Mouse (Mus musculus) heart, embryonic 10.5 days (tissue): ENCODE measurements at regions not wholly inside any gene's neighbourhood (a gene's known extent, or its start where the extent isn't known, plus 50 kb on each side); places are given as distances from the start of the nearest gene placed in this dataset.

Experiments
- DNase-seq: peaks from one replicate; pipeline ENCODE4 v3.0.0-alpha.2; 2017; ENCODE audit warnings: low spot score
- H3K27ac ChIP-seq: fragments of 300-500 bp; sonication (generic); 2 replicates; pipeline ENCODE4 v1.5.1; 2016; ENCODE audit warnings: mild to moderate bottlenecking
- H3K27me3 ChIP-seq: fragments of 300-500 bp; sonication (generic); 2 replicates; pipeline ENCODE4 v1.6.1; 2016; ENCODE audit warnings: mild to moderate bottlenecking; ENCODE audit not compliant: poor library complexity, insufficient read depth, severe bottlenecking
- H3K36me3 ChIP-seq: fragments of 300-500 bp; sonication (generic); 2 replicates; pipeline ENCODE4 v1.6.1; 2016; ENCODE audit warnings: mild to moderate bottlenecking, moderate library complexity
- H3K4me1 ChIP-seq: fragments of 300-500 bp; sonication (generic); 2 replicates; pipeline ENCODE4 v1.6.1; 2016; ENCODE audit warnings: mild to moderate bottlenecking
- H3K4me3 ChIP-seq: fragments of 300-500 bp; sonication (generic); 2 replicates; pipeline ENCODE4 v1.5.1; 2016; ENCODE audit warnings: mild to moderate bottlenecking, moderate library complexity
- H3K9me3 ChIP-seq: fragments of 300-500 bp; sonication (generic); 2 replicates; pipeline ENCODE4 v1.6.1; 2016; ENCODE audit warnings: mild to moderate bottlenecking, moderate library complexity
- WGBS: fragments of 180-500 bp; shearing (Covaris S2); methylation state at CpG from one replicate; pipeline ENCODE4 v1.1.7; 2016; 5-methylcytosine and 5-hydroxymethylcytosine counted together

GRCm38 (mm10) chr13:102449416-102450121 is 243.8 kb upstream of the Cd180 start:
- H3K4me3 ChIP-seq = no peak overlapping the region
- no peak for DNase-seq

GRCm38 (mm10) chr13:102451176-102451575 is 242.2 kb upstream of the Cd180 start:
- Histone ChIP-seq H3K36me3 (no peaks in the 10 kb centered on the region), H3K4me3 (no peak overlapping the region), H3K27ac (no peak overlapping the region), H3K9me3 (no peaks in the 10 kb centered on the region), H3K4me1 (no peaks in the 10 kb centered on the region), H3K27me3 (no peaks in the 10 kb centered on the region)
- whole genome bisulfite sequencing = 64% methylated on average over 7 of the region's 7 CpGs
- no peak for DNase-seq

More at GRCm38 (mm10) chr13:102449416-102450121, 243.8 kb upstream of the Cd180 start:
- no peaks in the 10 kb centered on the region for H3K9me3 ChIP-seq
- 56% methylated on average over 8 of the region's 8 CpGs for WGBS
- H3K36me3 ChIP-seq = no peaks in the 10 kb centered on the region
- no peak overlapping the region for H3K27ac ChIP-seq
- H3K4me1 ChIP-seq = no peaks in the 10 kb centered on the region
- no peaks in the 10 kb centered on the region for H3K27me3 ChIP-seq

- Histone ChIP-seq H3K9me3 (no peaks in the 10 kb centered on the region), H3K36me3 (no peaks in the 10 kb centered on the region), H3K4me3 (no peak overlapping the region), H3K27ac (no peak overlapping the region), H3K4me1 (no peaks in the 10 kb centered on the region), H3K27me3 (no peaks in the 10 kb centered on the region)
- DNase-seq = no peak
- WGBS = 43% methylated on average over 2 of the region's 2 CpGs
These were observed 234.6 kb upstream of the Cd180 start for GRCm38 (mm10) chr13:102458711-102459110.

DNA sequence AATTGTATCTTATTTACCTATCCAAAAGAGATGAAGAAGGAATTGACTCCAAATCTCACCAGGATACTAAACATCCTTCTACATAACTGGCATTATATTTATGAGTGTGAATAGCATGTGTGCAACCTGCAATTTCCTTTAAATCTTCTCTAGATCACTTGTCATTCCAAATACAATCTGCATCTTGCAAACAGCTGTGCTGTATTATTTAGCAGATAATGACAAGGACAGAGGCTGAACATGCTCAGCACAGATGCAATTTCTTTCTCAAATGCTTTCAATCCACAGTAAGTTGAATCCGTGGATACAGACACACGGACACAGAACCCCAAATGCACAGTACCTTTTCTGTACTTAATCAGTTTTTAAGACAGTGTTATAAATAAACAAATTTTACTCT is 229.4 kb upstream of the Cd180 start:
- Histone ChIP-seq H3K27ac (no peak overlapping the region), H3K9me3 (no peaks in the 10 kb centered on the region), H3K36me3 (no peaks in the 10 kb centered on the region), H3K27me3 (no peaks in the 10 kb centered on the region), H3K4me1 (no peaks in the 10 kb centered on the region), H3K4me3 (no peak overlapping the region)
- DNase-seq = no peak
- 78% methylated on average over 2 of the region's 2 CpGs for WGBS

- no peak overlapping the region for H3K27ac ChIP-seq
- DNase-seq = no peak
- 84% methylated on average over 3 of the region's 3 CpGs for WGBS
These were observed 211.5 kb upstream of the Cd180 start for GRCm38 (mm10) chr13:102481906-102482305.

DNA sequence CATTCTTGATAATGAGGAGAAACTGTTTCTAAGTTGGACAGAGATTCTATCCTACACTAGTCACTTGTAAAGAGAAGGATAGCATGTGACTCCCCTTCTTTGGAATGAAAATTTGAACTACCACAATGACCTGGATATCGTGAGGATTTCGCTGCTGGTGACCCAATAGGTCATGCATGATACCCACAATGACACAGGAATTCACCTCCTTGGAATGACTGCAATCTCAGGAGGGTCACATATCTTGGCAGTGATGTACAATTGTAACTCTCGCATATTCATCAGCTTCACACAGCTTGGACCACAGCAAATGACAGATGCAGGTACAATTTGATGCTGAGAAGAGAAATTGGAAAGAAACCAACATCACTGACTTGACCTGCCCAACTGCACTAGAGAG is 210.9 kb upstream of the Cd180 start:
- DNase-seq = no peak
- H3K4me1 ChIP-seq = no peaks in the 10 kb centered on the region
- H3K27me3 ChIP-seq = no peaks in the 10 kb centered on the region
- H3K36me3 ChIP-seq = no peaks in the 10 kb centered on the region
- WGBS = 92% methylated on average over 3 of the region's 3 CpGs
- H3K27ac ChIP-seq = no peak overlapping the region
- no peaks in the 10 kb centered on the region for H3K9me3 ChIP-seq
- no peak overlapping the region for H3K4me3 ChIP-seq

More at GRCm38 (mm10) chr13:102481906-102482305, 211.5 kb upstream of the Cd180 start:
- Histone ChIP-seq H3K4me3 (no peak overlapping the region), H3K27me3 (no peaks in the 10 kb centered on the region), H3K4me1 (no peaks in the 10 kb centered on the region), H3K9me3 (no peaks in the 10 kb centered on the region), H3K36me3 (no peaks in the 10 kb centered on the region)

DNA sequence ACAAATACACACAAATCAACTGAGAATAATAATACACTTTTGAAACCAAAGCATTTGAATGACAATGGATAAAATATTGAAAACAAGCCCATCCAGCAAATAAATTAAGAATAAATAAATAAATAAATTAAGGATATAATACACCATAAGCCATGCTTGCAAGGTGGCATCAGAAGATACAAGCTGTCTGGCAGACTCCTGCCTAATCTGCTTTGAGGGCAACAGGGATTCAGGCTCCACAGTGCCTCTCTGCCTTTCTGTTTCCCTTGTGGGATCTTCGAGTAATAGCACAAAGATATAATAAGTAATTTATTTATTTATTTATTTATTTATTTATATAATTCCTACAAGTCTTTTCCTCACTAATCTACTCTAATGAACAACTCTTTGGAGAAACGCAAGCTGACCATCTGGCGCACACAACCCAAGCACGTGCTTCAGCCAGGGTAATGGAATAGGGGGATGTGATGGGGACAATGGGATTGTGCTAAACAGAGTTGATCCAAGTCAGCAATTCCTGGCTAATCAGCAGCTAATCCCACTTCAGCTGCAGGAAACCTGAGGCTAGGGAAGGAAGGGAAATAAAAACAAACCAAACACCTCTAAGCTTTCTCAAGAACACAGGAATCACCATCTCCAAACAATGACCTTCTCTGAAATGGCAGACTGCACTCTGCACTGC is 205.8 kb upstream of the Cd180 start:
- Histone ChIP-seq H3K4me3 (no peak overlapping the region), H3K4me1 (no peaks in the 10 kb centered on the region), H3K27ac (no peak overlapping the region), H3K36me3 (no peaks in the 10 kb centered on the region), H3K27me3 (no peaks in the 10 kb centered on the region), H3K9me3 (no peaks in the 10 kb centered on the region)
- DNase-seq = no peak
- 51% methylated on average over 4 of the region's 4 CpGs for WGBS

DNA sequence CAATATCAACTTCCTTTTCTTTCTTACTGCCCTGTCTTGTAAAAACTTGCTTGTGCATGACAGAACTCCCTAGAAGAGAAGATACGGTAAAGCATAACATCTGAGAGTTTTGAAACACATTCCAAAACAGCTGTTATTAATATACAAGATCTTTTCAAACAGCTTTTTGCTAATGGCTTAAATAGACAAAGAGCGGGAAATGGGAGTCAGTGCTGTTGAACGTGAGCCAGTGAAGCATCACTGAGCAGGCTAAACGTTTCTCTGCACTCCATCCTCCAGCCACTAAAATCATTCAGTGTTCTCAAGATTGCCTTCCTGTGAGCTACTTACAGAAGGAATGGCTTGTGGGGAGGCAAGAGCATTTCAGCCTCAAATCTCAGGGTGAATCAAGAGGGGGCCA is 202.0 kb upstream of the Cd180 start:
- Histone ChIP-seq H3K27ac (no peak overlapping the region), H3K36me3 (no peaks in the 10 kb centered on the region), H3K4me3 (no peak overlapping the region), H3K4me1 (no peaks in the 10 kb centered on the region), H3K9me3 (no peaks in the 10 kb centered on the region), H3K27me3 (no peaks in the 10 kb centered on the region)
- DNase-seq = no peak
- WGBS = 88% methylated on average over 4 of the region's 4 CpGs

DNA sequence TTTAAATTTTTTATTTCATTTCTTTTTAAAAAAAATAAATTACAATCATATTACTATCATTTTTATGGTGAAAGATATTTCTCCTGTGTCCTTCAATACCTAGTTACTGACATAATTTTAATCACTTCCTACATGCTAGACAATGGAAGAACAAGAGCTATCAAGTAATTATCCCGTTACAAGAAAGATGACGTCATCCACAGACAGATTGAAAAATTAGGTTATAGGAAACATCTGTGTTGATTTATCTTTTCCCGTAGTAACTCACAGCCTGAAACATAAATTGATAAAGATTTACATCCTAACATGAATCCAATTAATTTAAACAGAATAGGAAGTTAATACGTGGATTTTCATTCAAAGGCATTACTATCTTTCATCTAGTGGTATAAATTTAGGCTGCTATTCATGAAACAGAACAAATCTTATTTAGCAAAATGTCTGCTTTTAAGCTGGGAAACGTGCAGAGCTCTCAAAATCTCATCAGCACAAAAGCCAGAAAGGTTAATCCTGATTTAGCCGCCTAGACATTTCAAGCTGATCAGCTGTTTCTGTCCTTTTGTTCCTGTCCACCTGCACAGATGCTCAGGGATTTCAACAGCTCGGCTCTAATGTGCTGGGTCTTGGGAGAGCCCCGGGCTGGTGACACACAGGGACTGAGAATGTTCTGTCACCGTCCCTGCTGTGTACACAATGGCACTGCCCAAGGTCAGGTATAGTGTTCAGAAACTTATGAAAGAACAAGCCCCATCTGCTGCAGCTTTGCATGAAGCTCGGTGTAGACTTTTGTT is 189.0 kb upstream of the Cd180 start:
- no peak overlapping the region for H3K27ac ChIP-seq
- DNase-seq = no peak
- no peaks in the 10 kb centered on the region for H3K27me3 ChIP-seq
- no peaks in the 10 kb centered on the region for H3K4me1 ChIP-seq
- 68% methylated on average over 10 of the region's 10 CpGs for WGBS
- H3K9me3 ChIP-seq = no peaks in the 10 kb centered on the region
- no peaks in the 10 kb centered on the region for H3K36me3 ChIP-seq
- no peak overlapping the region for H3K4me3 ChIP-seq

- H3K36me3 ChIP-seq = no peaks in the 10 kb centered on the region
- H3K4me1 ChIP-seq = no peaks in the 10 kb centered on the region
- WGBS = 63% methylated on average over 1 of the region's 1 CpGs
- DNase-seq = no peak
- no peak overlapping the region for H3K4me3 ChIP-seq
- no peaks in the 10 kb centered on the region for H3K27me3 ChIP-seq
- no peak overlapping the region for H3K27ac ChIP-seq
- H3K9me3 ChIP-seq = no peaks in the 10 kb centered on the region
These were observed 186.1 kb upstream of the Cd180 start for GRCm38 (mm10) chr13:102507226-102507625.

DNA sequence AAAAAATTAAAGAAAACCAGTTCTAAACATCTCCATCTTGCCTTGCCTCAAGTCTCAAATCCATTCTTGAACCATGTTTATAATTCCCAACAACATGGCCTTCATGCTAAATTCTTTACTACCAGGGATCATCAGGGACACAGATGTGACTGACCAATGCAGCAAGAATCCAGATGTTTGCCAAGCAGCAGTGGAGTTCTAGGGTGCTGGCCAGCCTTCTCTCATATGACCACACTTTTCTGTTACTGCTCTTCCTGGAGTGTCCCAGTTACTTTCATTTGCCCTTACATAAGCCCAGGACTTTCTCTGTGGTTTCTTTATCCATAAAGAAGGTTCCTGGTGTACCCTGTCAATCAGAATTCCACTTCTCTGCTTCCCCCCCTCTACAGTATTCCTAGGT is 185.4 kb upstream of the Cd180 start:
- no peak overlapping the region for H3K4me3 ChIP-seq
- no peaks in the 10 kb centered on the region for H3K9me3 ChIP-seq
- H3K27ac ChIP-seq = no peak overlapping the region
- no peaks in the 10 kb centered on the region for H3K4me1 ChIP-seq
- no peak for DNase-seq
- no peaks in the 10 kb centered on the region for H3K36me3 ChIP-seq
- no peaks in the 10 kb centered on the region for H3K27me3 ChIP-seq

DNA sequence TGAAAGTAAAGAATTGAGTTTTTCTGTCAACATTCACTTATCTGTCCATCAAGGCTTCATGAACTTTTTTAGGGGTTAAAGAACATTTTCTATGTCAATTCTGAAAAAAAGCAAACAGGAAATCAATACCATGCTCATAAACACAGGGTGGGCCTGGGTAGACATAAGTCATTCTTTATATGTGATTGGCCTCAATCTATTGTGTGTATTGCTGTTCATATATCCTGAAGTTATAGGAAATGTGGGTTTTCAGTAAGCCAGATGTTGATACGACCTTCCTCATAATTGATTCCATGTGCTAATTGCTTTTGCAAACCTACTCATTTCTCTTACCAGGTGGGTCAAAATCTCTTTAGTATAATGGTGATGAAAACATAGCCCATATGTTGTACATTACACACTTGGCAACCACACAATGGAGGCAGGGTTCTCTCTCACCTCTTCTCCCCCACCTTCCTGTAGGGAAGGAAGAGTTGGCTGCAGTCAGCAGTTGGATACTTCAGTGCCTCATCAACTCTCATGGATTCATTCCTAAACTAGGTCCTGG is 182.6 kb upstream of the Cd180 start:
- no peak for DNase-seq
- 70% methylated on average over 1 of the region's 1 CpGs for WGBS

More for the DNA sequence above, 182.6 kb upstream of the Cd180 start:
- Histone ChIP-seq H3K27ac (no peak overlapping the region), H3K27me3 (no peaks in the 10 kb centered on the region), H3K36me3 (no peaks in the 10 kb centered on the region), H3K9me3 (no peaks in the 10 kb centered on the region), H3K4me3 (no peak overlapping the region), H3K4me1 (no peaks in the 10 kb centered on the region)
